Mouse (Mus musculus): ENCODE measurements at regions not wholly inside any gene's neighbourhood (a gene's known extent, or its start where the extent isn't known, plus 50 kb on each side); places are given as distances from the start of the nearest gene placed in this dataset.

DNA sequence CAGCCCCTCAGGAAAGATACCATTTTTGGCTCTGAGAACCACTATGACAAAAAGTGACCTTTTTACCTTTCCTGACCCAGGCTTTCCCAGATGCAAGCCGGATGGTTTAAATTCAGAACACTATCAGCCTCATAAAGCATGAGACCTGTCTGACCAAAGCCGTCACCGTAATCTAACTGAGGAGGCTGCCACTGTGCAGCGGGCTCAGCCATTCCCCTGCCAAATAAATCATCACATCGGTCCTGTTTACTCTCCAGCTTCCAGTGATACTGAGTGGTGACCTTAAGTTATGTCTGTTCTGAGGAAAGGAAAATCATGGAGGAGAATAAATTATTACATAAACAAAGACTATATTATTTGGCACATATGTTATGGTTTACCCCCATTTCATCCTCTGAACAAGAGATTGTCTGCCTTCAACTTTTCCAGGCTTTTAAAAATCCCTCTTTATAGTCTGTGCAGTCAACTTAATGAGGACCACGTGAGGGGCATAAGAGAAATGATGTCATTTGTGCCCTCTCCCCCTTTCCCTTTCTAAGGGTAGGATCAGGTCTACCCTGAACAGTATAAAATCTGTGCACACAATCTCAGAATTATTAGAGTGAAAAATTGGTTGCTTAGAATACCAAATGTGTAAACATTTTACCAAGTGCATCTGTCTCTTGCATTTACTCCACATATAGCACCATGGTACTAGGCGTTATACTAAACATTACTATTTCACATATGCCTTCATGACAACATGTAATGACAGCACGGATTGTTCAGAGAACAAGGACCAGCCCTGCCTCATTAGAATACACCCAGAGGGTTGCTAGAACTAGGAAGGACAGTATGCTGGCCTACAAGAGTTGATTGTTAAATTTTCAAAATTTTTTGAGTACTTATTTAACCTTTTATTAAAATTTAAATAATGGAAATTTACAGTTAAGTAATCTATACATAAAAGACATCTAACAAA is 401.9 kb upstream of the Xrcc4 start:
- DNase-seq = no peak

DNA sequence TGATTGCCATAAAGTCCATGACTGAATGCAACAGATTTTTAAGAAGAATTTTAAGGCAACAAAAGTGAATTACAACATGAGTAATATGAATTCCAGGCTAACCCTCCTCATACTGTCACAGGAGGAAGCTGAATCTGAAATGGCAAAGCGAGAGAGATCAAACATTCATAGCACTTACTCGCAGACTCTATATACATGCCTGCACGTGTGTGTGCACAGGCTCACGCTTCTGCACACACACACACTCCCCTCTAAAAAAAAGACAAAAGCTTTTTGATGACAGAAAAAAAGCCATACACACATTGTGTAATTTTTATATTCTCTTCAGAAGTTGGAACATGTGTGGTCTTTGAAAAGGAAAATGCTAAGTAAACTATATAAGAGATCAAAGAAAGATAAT is 391.1 kb upstream of the Xrcc4 start:
- no peak for DNase-seq

DNA sequence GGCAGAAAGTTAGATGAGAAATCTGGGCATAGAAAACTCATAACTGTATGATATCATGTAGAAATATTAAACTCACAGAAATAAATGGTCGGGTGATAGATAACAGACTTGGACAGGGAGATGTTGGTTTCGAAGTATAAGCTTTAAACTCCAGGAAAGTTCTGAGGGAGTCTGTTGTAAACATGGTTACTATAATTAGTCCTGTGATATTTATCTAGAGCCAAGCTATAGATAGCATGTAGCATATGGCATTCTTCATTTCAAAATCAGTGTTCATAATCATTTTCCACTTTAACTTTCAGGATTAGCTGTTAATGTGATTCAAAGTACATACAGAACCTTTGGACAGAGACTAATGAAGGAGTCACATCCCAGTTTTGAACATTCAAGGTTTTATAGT is 387.5 kb upstream of the Xrcc4 start:
- DNase-seq = no peak

- no peak for DNase-seq
Measured at GRCm38 (mm10) chr13:90474507-90474906, 385.1 kb upstream of the Xrcc4 start.

GRCm38 (mm10) chr13:90474053-90474452 is 384.6 kb upstream of the Xrcc4 start:
- no peak for DNase-seq

DNA sequence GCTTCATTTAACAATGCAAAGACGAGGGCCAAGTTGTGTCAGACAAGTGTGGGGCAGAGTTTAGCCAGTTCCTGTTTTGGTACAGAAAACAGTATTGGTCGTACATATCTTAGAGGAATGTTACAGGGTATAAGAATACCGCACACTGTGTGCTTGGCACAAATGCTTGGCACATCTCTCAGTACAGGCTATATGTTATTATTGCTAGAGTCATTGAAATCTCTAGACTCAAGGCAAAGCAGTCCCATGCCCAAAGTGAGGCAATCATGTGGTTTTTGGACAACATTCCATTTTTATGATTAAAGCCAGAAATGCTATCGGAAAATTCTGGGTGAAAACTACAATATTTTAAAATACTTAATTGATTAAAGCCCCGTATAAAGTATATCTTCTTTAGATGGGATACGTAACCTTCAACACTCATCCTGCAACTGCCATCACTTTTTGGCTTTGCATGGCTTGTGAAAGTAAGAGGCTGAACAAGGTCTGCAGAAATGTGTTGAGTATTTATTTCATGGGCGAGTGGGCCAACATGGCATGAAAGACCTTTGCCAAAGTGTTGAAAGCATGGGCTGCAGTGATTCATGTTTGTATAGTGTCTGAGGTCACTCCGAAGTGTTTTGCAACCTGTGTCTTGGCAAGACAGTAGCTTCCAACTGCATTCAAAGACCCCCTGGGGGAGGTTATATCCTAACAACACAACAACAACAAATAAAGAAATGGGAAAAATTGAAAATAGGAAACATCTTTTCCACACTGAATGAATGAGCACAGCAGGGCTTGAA is 383.8 kb upstream of the Xrcc4 start:
- DNase-seq = no peak

DNA sequence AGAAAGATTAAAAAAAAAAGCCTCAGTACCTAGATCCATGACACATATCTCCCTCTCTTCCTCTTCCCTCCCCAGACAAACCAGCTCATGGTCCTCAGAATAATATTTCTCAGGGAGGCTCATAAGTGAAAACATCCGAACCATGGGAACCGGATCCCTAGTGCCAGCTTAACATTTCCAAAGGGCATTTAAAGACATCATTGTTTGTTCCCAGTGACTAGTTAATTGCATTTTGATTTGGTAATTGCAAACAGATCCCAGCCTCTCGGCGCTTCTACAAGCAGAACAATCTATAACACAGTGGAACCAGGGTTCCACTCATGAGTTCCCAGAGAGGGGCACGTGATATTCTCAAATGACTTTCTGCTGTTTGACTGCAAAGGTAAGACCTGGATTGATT is 376.7 kb upstream of the Xrcc4 start:
- no peak for DNase-seq

DNA sequence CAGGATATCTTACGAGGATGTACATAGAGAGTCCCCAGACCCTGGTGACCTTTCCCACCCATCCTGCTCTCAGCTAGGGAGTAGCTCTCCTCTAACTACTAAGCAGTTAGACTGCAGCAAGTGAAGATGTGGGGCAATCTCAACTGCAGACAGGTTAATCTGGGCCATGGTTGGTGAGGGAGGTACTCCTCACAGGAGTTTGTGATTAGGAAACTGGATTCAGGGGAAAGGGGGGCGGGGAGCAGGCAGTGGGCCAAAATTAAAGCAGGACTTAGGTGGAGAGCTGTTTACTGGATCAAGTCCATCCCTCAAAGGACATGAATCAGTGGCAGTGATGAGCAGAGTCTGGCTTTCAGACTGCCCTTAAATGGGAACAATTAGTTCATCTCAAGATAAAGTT is 374.6 kb upstream of the Xrcc4 start:
- DNase-seq = peak in 1 of 2 experiments; percentile 5

- DNase-seq = no peak
Measured at GRCm38 (mm10) chr13:90463381-90463780, 374.0 kb upstream of the Xrcc4 start.

GRCm38 (mm10) chr13:90454631-90455030 is 365.2 kb upstream of the Xrcc4 start:
- no peak for DNase-seq

GRCm38 (mm10) chr13:90426901-90427300 is 337.5 kb upstream of the Xrcc4 start:
- no peak for DNase-seq

DNA sequence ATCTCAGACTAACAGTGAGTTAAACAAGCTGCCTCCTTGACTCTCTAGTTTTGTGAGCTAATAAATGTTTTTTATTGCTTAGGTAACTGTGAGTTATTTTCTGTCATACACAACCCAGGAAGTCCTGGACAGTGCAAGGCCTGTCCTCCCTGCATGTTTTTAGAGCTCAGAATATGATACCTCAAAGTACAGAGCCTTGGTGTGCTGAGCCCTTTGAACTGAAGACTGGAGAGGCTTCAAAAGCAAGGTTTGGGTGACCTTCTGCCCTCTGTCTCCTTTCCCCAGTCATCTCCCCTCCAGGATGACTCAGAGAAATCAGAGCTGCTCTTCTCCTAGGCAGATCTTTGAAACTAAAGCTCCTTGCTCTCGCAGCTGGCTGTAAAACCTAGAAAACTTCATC is 336.0 kb upstream of the Xrcc4 start:
- no peak for DNase-seq

GRCm38 (mm10) chr13:90424541-90424940 is 335.1 kb upstream of the Xrcc4 start:
- DNase-seq = peak in 1 of 2 experiments; percentile 13

DNA sequence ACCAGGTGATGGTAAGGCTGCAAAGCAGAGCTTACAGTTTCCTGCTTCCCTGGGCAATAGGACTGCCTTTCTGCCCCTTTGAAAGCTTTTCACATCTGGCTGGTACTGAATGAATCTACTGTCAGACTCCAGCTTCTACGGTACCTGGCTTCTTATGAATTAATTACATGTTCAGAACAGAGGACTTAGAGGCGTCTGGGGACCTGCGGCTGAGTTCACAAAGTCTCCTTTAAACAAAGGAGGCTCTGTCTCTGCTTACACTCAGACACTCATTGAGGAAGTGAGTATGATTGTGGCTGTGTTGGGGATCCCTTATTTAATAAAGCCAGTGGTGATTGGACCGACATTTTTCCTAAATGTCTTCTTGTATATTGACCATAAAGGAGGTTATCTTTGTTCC is 331.6 kb upstream of the Xrcc4 start:
- no peak for DNase-seq

DNA sequence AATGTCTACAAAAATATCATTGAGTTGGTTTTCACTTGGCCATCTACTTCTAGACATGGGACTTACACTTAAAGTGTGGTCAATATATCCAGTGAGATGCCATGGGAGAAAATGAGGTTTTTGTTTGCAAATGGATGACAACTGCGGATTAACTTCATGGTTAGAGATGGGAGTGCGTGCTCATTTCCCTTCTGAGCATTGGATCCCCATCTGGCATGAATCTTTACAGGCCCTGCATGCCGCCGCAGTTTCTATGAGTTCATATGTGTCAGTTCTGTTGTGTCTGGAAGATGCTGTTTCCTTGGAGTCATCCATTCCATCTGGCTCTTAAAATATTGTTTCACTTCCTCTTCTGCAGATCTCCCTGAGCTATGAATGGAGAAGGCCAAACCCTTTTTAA is 315.0 kb upstream of the Xrcc4 start:
- DNase-seq = no peak

- no peak for DNase-seq
Measured at GRCm38 (mm10) chr13:90402061-90402460, 312.7 kb upstream of the Xrcc4 start.

DNA sequence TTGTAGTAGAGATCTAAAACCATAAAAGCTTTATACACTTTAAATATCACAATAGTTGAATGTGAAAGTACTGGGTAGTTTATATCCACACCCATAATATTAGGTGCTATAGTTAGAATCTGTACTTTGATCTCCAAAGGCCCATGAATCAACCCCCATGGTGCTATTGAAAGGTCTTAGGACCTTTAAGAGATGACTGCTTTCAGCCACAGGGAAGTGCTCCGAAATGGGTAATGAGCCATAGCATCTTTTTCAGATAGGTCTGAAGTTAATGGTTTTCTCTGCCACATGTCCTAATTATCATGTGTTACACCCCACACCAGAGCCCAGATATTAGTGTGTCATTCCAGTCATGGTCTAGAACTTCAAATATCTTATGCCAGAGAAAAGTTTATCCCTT is 312.1 kb upstream of the Xrcc4 start:
- no peak for DNase-seq

GRCm38 (mm10) chr13:90395274-90396023 is 306.0 kb upstream of the Xrcc4 start:
- no peak for DNase-seq

- DNase-seq = peak; percentile 3 to 12
Measured at GRCm38 (mm10) chr13:90394815-90395241, 305.4 kb upstream of the Xrcc4 start.

GRCm38 (mm10) chr13:90392415-90392814 is 303.0 kb upstream of the Xrcc4 start:
- no peak for DNase-seq

- no peak for DNase-seq
Measured at GRCm38 (mm10) chr13:90376619-90377018, 287.2 kb upstream of the Xrcc4 start.

DNA sequence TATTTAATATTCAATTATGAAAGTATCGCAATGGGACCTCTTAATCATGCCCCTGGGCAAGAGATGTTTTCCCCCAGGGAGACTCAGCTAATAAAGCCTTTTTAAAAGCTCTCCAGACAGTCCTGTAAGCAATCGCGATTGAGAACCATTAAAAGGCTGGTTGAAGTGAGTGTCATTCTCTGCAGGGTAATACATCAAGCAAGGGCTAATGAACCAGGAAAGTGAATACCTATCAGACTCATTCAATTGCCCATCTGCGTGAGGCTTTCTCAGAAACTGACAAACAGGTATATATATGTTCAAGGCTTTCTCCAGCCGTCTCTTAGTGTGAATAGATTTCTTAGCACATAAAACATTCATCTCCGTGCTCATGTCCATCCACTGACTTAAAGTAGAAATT is 286.8 kb upstream of the Xrcc4 start:
- DNase-seq = no peak

All from lung, adult 18-20 months (tissue).